Mouse (Mus musculus): ENCODE measurements around the gene Tulp2. TPM values are rescaled to one million over a fixed set of nuclear protein-coding genes. Genes with fewer than 3 reads are reported as not detected.
A peak's percentile ranks its signal among the peaks of the same experiment; 100 is the strongest.
"Not testable (repeated sequence)": the region's sequence is repeated elsewhere in the genome, so short reads cannot be mapped to it uniquely, and the experiment has no call there.

The Tulp2 gene
- polyA plus RNA-seq, 1 experiment from 2014 or later = 0.92 TPM

DNA sequence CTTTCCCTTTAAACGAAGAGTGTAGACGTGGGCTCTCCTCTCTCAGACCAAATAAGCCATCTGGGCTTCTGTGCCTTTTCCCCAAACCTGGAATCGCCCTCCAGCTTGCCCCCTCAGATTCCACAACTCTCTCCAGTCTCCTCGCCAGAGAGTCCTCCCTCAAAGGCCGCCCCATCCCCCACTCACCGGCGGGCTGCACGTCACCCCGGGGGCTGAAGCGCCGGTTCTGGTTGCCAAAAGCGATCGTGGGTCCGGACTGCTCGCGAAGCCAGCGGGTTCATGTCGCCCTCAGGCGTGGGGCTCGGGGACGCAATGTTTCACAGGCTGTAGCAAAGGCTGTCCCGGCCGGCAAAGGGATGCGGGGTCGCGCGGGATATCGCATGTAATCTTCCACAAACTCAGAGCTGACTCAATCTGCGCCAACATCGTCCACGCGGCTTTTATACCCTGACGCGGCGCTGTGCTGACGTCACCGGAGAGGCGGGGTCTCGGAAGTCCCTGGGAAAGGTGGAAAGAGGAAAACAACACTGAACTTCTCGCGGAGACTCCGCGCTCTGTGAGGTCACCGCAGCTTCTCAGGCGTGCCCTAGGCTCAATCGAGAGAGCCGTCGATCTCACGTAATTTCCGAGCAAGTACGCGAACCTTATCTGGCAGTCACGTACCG lies 44.3 kb downstream of the Tulp2 start, which contains the start of the genes Ppp1r15a and Plekha4:
Ppp1r15a (minus strand) TSS at position 460 of the 665 bp plus-strand sequence.
Plekha4 (plus strand) TSS at position 522 of the 665 bp plus-strand sequence.
- Histone ChIP-seq H3K27ac (peak within 1 kb of the TSS; percentile 86), H3K4me3 (peak within 1 kb of the TSS; percentile 85), H3K4me1 (peaks cover 37% of the 10 kb centered on the region), H3K4me2 (replicated peaks) (peak within 1 kb of the TSS; percentile 75), H3K27me3 (no peaks in the 10 kb centered on the region), H3K9me3 (no peaks in the 10 kb centered on the region), H3K36me3 (0 out of 2 replicates have a peak, but pooled peaks cover 8% of the 10 kb centered on the region), H3K9ac (peak within 1 kb of the TSS; percentile 85)
- under 1% methylated on average over 54 of the region's 54 CpGs for WGBS
- peak; percentile 70 for ATAC-seq (ENCODE audit: insufficient number of reproducible peaks, insufficient read depth, low FRiP score, low TSS enrichment)

GRCm38 (mm10) chr7:45526474-45527120 lies 44.9 kb downstream of the Tulp2 start:
- Histone ChIP-seq H3K9me3 (no peaks in the 10 kb centered on the region), H3K9ac (peak overlapping the region; percentile 85; the same call in 1 of the 2 replicates), H3K27me3 (no peaks in the 10 kb centered on the region), H3K4me3 (peak overlapping the region; percentile 85), H3K4me1 (peaks cover 34% of the 10 kb centered on the region), H3K36me3 (0 out of 2 replicates have a peak, but pooled peaks cover 8% of the 10 kb centered on the region), H3K27ac (peak overlapping the region; percentile 86), H3K4me2 (replicated peaks) (peak overlapping the region; percentile 75)
- no peak for ATAC-seq (ENCODE audit: insufficient number of reproducible peaks, insufficient read depth, low FRiP score, low TSS enrichment)
- 25% methylated on average over 7 of the region's 7 CpGs for WGBS

- H3K9me3 ChIP-seq; H3K4me2 ChIP-seq (replicated peaks); ATAC-seq (ENCODE audit: insufficient number of reproducible peaks, insufficient read depth, low FRiP score, low TSS enrichment); H3K27ac ChIP-seq; H3K36me3 ChIP-seq; H3K4me3 ChIP-seq; H3K9ac ChIP-seq; H3K27me3 ChIP-seq: not testable (repeated sequence)
- H3K4me1 ChIP-seq = peaks cover 34% of the 10 kb centered on the region
- 92% methylated on average over 6 of the region's 6 CpGs for WGBS
Observed at GRCm38 (mm10) chr7:45527169-45527568, 45.5 kb downstream of the Tulp2 start.

DNA sequence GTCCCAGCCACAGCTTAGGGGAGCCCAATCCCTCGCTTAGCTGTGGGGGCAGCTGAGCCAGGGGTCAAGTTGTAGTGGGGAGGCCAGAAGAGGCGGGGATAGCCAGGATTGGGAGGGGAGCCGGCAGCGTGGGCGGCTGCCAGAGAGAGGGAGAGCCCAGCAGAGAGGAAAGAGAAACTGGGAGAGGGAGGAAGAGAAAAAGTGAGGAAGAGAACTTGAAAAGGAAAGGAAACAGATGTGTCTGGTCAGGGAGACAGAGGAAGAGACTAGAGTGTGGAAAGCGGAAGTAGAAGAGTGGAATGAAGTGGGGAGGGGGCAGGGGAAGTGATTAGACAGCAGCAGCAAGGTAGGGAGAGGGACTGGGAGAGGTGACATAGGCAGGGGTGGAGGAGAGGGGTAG lies 47.8 kb downstream of the Tulp2 start:
- ATAC-seq (ENCODE audit: insufficient number of reproducible peaks, insufficient read depth, low FRiP score, low TSS enrichment) = no peak
- Histone ChIP-seq H3K27ac (no peak overlapping the region), H3K36me3 (0 out of 2 replicates have a peak, but pooled peaks cover 6% of the 10 kb centered on the region), H3K27me3 (no peaks in the 10 kb centered on the region), H3K4me2 (replicated peaks) (peak overlapping the region; percentile 18; the same call in 1 of the 2 replicates), H3K4me1 (peaks cover 23% of the 10 kb centered on the region), H3K9ac (no peak overlapping the region), H3K9me3 (no peaks in the 10 kb centered on the region), H3K4me3 (no peak overlapping the region)
- 22% methylated on average over 6 of the region's 6 CpGs for WGBS

- no peak overlapping the region for H3K27ac ChIP-seq
- H3K9me3 ChIP-seq = no peaks in the 10 kb centered on the region
- H3K4me2 ChIP-seq (replicated peaks) = no peak overlapping the region
- H3K36me3 ChIP-seq = no peaks in the 10 kb centered on the region
- no peaks in the 10 kb centered on the region for H3K27me3 ChIP-seq
- no peak for ATAC-seq (ENCODE audit: insufficient number of reproducible peaks, insufficient read depth, low FRiP score, low TSS enrichment)
- WGBS = 70% methylated on average over 2 of the region's 2 CpGs
- peaks cover 13% of the 10 kb centered on the region; the same call in 1 of the 2 replicates for H3K4me1 ChIP-seq
- no peak overlapping the region for H3K4me3 ChIP-seq
- H3K9ac ChIP-seq = no peak overlapping the region
Observed at GRCm38 (mm10) chr7:45530643-45531042, 49.0 kb downstream of the Tulp2 start.

GRCm38 (mm10) chr7:45535676-45536075 lies 54.0 kb downstream of the Tulp2 start:
- Histone ChIP-seq H3K27me3 (peaks cover 3% of the 10 kb centered on the region; the same call in 1 of the 2 replicates), H3K4me2 (replicated peaks) (no peak overlapping the region), H3K4me3 (no peak overlapping the region), H3K9ac (no peak overlapping the region), H3K9me3 (no peaks in the 10 kb centered on the region), H3K27ac (no peak overlapping the region), H3K4me1 (peaks cover 6% of the 10 kb centered on the region; the same call in 1 of the 2 replicates), H3K36me3 (no peaks in the 10 kb centered on the region)
- ATAC-seq (ENCODE audit: insufficient number of reproducible peaks, insufficient read depth, low FRiP score, low TSS enrichment) = no peak
- WGBS = 68% methylated on average over 1 of the region's 1 CpGs

- WGBS = 78% methylated on average over 10 of the region's 10 CpGs
- peaks cover 3% of the 10 kb centered on the region; the same call in 1 of the 2 replicates for H3K27me3 ChIP-seq
- H3K4me1 ChIP-seq = peaks cover 6% of the 10 kb centered on the region; the same call in 1 of the 2 replicates
- no peak overlapping the region for H3K27ac ChIP-seq
- H3K9me3 ChIP-seq = no peaks in the 10 kb centered on the region
- no peak overlapping the region for H3K9ac ChIP-seq
- H3K4me2 ChIP-seq (replicated peaks) = peak overlapping the region; percentile 81
- no peaks in the 10 kb centered on the region for H3K36me3 ChIP-seq
- H3K4me3 ChIP-seq = peak overlapping the region; percentile 46
- no peak for ATAC-seq (ENCODE audit: insufficient number of reproducible peaks, insufficient read depth, low FRiP score, low TSS enrichment)
Observed at GRCm38 (mm10) chr7:45537602-45538001, 55.9 kb downstream of the Tulp2 start.

- Histone ChIP-seq H3K4me2 (replicated peaks) (peak overlapping the region; percentile 81), H3K4me1 (peaks cover 6% of the 10 kb centered on the region; the same call in 1 of the 2 replicates), H3K27ac (no peak overlapping the region), H3K9me3 (no peaks in the 10 kb centered on the region), H3K9ac (peak overlapping the region; percentile 49), H3K4me3 (peak overlapping the region; percentile 46), H3K36me3 (no peaks in the 10 kb centered on the region), H3K27me3 (peaks cover 3% of the 10 kb centered on the region; the same call in 1 of the 2 replicates)
- WGBS = 2% methylated on average over 29 of the region's 29 CpGs
- peak; percentile 61; the same call in 1 of the 2 replicates for ATAC-seq (ENCODE audit: insufficient number of reproducible peaks, insufficient read depth, low FRiP score, low TSS enrichment)
Observed at GRCm38 (mm10) chr7:45538163-45539041, 56.7 kb downstream of the Tulp2 start.

DNA sequence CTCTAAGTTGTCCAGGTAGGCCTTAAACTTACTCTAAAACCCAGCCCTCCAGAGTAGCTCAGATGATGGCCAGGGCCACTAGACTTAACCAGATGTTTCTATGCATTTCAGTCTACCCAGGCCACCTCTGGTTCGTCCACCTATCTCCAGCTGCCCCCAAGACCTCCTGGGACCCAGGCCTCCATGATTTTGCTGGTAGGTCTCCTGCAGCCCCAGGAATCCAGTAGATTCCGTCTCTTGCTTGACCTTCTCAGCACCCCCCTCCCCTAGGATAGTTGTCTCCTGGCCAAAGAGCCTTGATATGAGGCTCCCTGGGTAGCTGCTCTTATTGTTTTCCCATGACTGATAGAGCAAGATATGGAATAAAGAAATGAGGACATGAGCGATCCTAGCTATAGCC lies 57.4 kb downstream of the Tulp2 start:
- H3K27ac ChIP-seq = no peak overlapping the region
- H3K4me3 ChIP-seq = no peak overlapping the region
- H3K9me3 ChIP-seq = no peaks in the 10 kb centered on the region
- ATAC-seq (ENCODE audit: insufficient number of reproducible peaks, insufficient read depth, low FRiP score, low TSS enrichment) = no peak
- H3K4me2 ChIP-seq (replicated peaks) = no peak overlapping the region
- H3K27me3 ChIP-seq = peaks cover 3% of the 10 kb centered on the region; the same call in 1 of the 2 replicates
- no peaks in the 10 kb centered on the region for H3K36me3 ChIP-seq
- no peak overlapping the region for H3K9ac ChIP-seq
- 91% methylated on average over 3 of the region's 3 CpGs for WGBS
- peaks cover 6% of the 10 kb centered on the region; the same call in 1 of the 2 replicates for H3K4me1 ChIP-seq

- H3K36me3 ChIP-seq = no peaks in the 10 kb centered on the region
- H3K27ac ChIP-seq = no peak overlapping the region
- no peak overlapping the region for H3K4me3 ChIP-seq
- no peak overlapping the region for H3K9ac ChIP-seq
- no peak for ATAC-seq (ENCODE audit: insufficient number of reproducible peaks, insufficient read depth, low FRiP score, low TSS enrichment)
- H3K4me1 ChIP-seq = peaks cover 6% of the 10 kb centered on the region; the same call in 1 of the 2 replicates
- no peaks in the 10 kb centered on the region for H3K9me3 ChIP-seq
- H3K4me2 ChIP-seq (replicated peaks) = no peak overlapping the region
- WGBS = 80% methylated on average over 2 of the region's 2 CpGs
- H3K27me3 ChIP-seq = peaks cover 3% of the 10 kb centered on the region; the same call in 1 of the 2 replicates
Observed at GRCm38 (mm10) chr7:45540213-45540612, 58.5 kb downstream of the Tulp2 start.

DNA sequence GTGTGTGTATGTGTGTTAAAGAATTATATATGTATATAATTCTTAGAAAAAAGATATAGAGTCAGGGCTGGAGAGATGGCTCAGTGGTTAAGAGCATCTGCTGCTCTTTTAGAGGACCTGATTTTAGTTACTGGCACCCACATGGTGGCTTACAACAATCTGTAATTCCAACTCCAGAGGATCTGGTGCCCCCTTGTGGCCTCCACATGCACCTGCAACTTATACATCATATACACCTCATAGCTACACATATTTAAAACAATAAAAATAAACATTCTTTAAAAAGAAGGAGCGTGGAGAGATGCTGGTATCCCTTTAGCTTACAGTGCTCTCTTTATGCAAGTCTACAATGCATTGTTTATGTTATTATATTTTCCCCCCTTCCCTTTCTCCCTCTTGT lies 62.8 kb downstream of the Tulp2 start:
- no peaks in the 10 kb centered on the region for H3K36me3 ChIP-seq
- no peak for ATAC-seq (ENCODE audit: insufficient number of reproducible peaks, insufficient read depth, low FRiP score, low TSS enrichment)
- H3K4me3 ChIP-seq = no peak overlapping the region
- H3K9me3 ChIP-seq = no peaks in the 10 kb centered on the region
- WGBS = 88% methylated on average over 1 of the region's 1 CpGs
- H3K4me1 ChIP-seq = no peaks in the 10 kb centered on the region
- no peak overlapping the region for H3K9ac ChIP-seq
- H3K27me3 ChIP-seq = no peaks in the 10 kb centered on the region
- H3K27ac ChIP-seq = no peak overlapping the region
- H3K4me2 ChIP-seq (replicated peaks) = no peak overlapping the region
